Mouse (Mus musculus) leukemia stem cell, adult 10-12 weeks (primary cell): Measurements from ENCODE around the gene Tvp23a. TPM values are rescaled to one million over a fixed set of nuclear protein-coding genes. Genes with fewer than 3 reads are reported as not detected.

Experiments
- polyA plus RNA-seq: library from polyadenylated mRNA; stranded (reverse); fragments of >175 nt; gene quantifications from 2 replicates; pipeline ENCODE4 v1.2.3, GENCODE M21; 2012; ENCODE audit warnings: low replicate concordance

Tvp23a gene
- not detected in 2 replicates for polyA plus RNA-seq

DNA sequence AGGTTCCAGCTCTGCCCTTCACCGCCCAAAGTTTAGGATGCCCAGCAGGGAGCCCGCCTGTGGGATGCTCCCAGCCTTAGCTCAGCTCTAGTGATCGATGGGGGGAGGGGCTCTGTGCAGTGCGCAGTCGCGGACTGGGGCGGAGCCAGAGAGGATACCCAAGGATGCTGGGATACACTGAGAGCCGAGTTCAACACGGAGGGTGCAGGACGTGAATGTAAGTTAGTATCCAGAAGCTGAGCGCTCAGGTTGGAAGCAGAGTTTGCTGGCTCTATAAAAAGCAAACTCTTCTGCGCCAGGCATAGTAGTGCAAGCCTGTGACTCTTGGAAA lies at the start of gene Tvp23a:
Gene Tvp23a, minus strand, starts transcription at position 99 of the 331 bp plus-strand sequence.

DNA sequence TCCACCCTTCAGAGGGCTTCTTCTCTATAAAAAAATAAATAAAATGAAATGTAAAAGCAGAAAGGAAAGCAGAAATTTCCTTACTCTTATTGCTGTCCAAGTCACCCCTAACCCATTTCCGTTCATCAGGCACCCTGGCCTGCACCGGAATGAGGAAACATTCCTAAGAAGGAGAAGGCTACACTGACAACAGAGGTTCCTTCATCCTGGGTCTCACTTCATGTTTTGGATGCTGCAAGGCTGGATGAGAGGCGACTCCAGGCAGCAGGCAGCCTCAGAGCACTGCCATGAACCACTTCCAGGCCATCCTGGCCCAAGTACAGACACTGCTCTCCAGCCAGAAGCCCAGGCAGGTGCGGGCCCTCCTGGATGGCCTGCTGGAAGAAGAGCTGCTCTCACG lies 32.7 kb upstream of the Tvp23a start, which contains the start of gene Ciita:
Gene Ciita, plus strand, starts transcription at position 203 of the 400 bp plus-strand sequence.

DNA sequence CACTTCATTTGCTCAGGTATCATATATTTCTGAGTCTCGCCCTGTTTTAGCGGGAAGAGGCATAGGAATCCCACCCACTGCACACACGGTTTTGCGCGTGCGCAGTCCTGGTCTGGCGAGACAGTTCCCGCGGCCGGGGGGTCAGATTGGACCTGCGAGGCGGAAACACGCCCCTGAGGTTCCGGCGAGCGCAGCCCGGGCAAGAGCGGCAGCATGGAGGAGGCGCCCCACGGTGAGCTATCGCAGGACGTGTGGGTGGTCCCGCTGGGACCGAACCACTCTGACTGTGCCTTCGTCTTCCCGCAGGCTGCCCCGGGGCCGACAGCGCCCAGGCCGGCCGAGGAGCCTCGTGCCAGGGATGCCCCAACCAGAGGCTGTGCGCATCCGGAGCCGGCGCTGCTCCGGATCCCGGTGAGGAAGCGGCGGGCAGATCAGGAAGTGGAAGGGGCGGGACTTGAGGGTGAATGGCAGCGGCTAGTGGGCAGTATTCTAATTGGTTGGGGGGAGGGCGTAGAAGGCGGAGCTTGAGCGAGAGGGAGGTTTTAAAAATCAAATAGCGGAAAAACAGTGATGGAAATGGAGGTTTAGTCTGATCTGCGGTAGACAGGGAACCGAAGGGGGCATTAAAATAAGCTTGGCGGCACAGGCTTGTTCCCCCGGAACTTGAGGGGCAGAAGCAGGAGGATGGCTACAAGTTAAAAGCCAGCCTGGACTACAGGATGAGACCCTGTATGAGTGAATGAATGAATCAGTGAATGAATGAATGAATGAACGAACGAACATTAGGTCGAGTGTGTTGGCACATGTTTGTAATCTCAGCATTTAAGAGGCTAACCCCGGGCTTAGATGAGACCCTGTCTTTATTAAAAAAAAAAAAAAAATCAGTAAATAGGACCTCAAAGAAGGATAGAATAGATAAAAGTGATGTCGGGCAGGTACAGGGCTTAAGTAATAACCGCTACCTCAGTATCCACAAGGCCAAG lies 35.1 kb downstream of the Tvp23a start, which contains the start of gene Nubp1:
Gene Nubp1, plus strand, starts transcription at position 185 of the 983 bp plus-strand sequence.

DNA sequence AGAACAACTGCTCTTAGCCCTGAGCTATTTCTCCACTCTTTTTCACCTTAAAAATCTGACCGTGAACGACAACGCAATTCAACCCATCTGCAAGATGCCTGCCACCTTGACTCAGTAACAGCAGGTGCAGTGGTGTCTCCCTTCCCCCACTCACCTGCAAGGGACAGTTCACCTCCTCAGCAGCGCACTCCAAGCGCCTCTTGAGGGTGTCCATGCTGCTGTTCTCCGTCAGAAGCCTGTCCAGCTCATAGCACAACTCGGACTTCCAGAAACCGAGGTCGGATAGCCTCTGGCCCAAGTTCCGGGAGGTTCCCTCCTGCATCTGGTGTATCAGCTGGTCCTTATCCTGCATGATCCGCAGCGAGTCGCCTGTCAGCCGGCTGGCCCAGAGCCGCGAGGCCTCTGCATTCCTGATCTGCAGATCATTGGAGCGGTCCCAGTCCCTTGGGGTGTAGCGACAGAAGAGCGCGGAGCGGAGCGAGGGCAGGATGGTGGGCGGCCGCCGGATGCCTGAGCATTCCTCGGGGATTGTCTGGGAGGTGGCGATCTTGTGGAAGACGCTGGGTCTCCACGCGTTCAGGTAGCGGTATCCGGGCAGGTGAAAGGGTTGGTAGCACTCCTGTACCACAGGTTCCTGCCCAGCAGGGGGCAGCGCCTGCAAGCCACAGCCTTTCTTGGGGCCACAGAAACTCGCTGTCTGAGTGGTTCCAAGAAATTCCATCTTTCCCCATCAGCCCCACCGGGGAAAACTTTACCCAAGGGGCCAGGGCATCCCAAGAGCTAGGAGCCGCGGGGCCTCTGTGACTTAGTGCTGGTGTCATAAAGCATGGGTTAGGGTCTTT lies 52.2 kb downstream of the Tvp23a start, which contains the start of gene Tekt5:
Gene Tekt5, minus strand, starts transcription at position 792 of the 842 bp plus-strand sequence.

Other genes with a start within 250 kb of the Tvp23a start
- 0.24 and 0.82 TPM in 2 replicates for gene Emp2, start 133.4 kb downstream of the Tvp23a start, polyA plus RNA-seq
- gene Tekt5, start 51.9 kb downstream of the Tvp23a start, polyA plus RNA-seq, result 0.09 and 0.25 TPM in 2 replicates
- gene Nubp1, start 35.4 kb downstream of the Tvp23a start, polyA plus RNA-seq, result 21.3 and 24.8 TPM in 2 replicates
- gene Ciita, start 32.7 kb upstream of the Tvp23a start, polyA plus RNA-seq, result 24.3 and 33.6 TPM in 2 replicates
- gene Dexi, start 95.7 kb upstream of the Tvp23a start, polyA plus RNA-seq, result 26.1 and 42.4 TPM in 2 replicates
- gene Clec16a, start 98.0 kb upstream of the Tvp23a start, polyA plus RNA-seq, result 17.4 and 23.2 TPM in 2 replicates